Mouse (Mus musculus) kidney, postnatal 36 days (tissue): ENCODE measurements around the gene AC140267.1.
A peak's percentile ranks its signal among the peaks of the same experiment; 100 is the strongest.

Experiments
- DNase-seq, 2 experiments: peaks; one replicate each; pipeline ENCODE4 v3.0.0; 2021 to 2022; ENCODE audit warnings: mixed read lengths in 2 of 2

Gene AC140267.1

DNA sequence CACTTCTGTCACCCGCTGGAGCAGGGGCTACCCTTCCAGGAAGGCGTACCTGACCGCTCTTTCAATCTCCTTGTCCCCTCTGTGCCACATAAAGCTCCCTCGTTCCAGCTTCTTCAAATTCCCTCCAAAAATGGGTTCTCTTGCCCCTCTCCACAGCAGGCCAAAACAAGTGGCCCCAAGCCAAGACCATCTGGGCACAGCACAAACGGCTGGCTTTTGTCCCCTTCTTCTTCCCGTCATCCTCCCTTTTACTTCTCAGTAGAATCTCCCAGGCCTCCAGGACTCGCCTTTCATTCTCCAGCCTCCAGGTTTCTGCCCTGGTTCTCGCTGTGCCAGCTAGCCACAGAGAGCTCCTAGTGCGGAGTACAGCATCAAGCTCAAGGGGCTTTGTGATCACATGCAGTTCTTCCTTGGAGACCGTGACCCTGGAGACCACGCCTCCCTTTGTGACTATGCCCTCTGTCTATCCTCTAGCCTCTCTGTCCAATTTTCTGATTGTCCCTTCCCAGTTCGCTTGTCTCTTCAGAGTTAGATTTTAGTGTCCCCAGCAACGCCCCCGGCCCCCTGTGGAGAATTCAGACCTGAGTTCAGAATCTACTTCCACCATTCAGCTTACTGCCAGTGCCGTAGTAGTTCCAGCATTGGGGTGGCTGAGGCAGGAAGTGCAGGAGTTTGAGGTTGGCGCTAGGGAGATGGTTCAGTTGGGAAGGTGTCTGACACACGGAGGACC lies 7.4 kb upstream of the AC140267.1 start:
- DNase-seq, result no peak

DNA sequence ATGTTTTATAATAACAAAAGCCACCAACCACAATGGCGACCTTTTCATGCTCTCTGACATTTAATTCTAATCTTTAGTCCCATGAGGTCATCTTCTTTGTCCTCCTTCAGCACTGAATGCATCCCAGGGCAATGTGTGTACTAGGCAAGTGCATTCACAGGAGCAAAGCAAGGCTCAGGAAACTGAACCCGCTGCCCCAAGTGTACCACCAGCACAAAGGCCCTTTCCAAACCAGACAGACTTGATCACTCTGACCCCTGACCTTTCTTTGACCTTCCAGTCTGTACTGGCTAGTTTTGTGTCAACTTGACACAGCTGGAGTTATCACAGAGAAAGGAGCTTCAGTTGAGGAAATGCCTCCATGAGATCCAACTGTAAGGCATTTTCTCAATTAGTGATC lies 3.3 kb upstream of the AC140267.1 start:
- DNase-seq, result no peak

DNA sequence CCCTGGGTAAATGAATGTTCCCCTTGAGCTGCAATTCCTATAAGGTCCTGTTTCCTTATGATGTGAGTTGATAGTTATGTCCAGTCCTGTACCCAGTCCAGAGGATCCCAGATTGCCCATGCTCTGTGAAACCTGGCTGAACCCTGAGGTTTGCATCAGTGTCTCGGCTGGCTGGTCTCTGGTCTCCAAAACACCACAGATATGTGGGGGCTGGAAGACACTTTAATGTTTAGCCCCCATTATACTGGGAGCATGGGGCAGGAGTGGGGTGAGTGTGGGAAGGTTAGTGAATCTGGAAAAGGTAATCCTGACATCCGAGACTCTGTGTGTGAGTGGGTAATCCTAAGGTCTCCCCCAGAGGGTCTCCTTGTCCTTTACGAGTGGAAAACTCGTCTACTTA lies 2.6 kb upstream of the AC140267.1 start:
- no peak for DNase-seq

DNA sequence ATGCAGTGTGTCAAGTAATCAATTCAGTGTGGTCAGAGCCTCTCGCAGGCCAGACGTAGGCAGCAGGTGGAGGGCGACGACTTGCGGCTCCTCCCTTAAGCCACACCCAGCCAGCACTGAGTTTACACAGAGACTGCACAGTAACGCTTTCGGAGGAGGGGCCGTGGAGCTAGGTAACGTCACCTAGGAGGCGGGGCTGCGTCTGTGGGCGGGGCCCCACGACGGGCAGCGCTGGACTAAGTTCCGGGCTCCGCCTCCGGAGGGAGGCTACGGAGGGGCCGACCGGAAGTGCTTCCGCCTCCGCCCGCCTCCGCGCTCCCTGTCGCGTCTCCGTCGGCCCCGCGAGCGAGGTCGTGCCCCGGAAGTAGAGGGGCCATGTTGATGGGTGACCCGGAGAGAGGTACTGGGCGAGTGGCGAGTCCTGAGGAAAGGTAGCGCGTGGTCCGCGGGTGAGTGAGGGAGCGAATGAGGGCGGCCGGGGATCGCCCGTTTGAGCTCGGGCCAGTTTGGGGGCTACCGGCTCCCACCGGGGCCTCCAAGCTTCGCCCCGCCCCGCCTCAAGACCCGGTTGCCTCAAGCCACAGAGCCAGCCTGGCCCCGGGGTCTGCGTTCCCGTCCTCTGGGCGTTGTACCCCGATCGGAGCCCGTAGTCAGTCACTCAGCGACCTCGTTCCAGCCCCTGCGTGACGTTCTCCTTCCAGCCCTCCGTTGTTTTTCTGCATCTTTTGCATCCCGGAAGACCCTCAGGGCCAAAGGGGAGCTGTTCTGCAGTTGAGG lies 1.7 kb upstream of the AC140267.1 start, which contains the start of gene Mief1:
TSS of gene Mief1 (plus strand) at position 286 of the 777 bp plus-strand sequence.
- DNase-seq, result peak; percentile 99

DNA sequence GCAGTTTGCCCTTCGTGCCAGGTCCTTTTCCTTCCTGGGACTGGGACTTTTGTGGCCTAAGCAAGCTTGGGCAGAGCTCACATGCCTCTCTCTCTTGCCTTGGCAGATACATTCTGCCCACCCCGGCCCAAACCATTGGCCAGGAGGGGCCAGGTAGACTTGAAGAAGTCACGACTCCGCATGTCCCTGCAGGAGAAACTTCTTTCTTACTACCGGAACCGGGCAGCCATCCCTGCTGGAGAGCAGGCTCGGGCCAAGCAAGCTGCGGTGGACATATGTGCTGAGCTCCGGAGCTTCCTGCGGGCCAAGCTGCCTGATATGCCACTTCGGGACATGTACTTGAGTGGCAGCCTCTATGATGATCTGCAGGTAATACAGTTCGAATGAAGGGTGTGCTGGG lies 12.5 kb downstream of the AC140267.1 start:
- no peak for DNase-seq

DNA sequence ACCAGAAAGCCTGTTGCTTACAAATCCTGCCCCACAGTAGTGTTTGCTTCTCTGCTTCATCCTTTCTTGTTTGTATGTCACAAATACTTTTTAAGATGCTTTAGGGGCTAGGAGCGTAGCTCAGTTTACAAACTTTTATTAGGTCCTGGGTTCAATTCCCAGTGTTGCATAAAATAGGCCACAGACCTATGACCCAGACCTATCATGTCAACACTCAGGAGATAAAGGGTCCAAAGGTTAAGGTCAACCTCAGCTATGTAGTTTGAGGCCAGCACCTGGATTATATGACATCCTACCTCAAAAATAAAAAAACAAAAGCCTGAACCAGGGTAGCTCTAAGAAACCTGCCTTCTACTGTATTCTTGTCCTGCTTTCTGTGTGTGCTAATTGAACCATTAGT lies 13.0 kb downstream of the AC140267.1 start:
- DNase-seq, result no peak

DNA sequence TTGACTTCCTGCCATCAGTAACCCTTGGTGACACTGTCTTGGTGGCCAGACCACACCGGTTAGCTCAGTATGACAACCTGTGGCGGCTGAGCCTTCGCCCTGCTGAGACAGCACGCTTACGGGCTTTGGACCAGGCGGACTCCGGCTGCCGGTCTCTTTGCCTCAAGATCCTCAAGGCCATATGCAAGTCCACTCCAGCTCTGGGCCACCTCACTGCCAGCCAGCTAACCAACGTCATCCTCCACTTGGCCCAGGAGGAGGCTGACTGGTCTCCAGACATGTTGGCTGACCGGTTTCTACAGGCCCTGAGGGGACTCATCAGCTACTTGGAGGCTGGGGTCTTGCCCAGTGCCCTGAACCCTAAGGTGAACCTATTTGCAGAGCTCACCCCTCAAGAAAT lies 14.0 kb downstream of the AC140267.1 start:
- DNase-seq, result no peak

DNA sequence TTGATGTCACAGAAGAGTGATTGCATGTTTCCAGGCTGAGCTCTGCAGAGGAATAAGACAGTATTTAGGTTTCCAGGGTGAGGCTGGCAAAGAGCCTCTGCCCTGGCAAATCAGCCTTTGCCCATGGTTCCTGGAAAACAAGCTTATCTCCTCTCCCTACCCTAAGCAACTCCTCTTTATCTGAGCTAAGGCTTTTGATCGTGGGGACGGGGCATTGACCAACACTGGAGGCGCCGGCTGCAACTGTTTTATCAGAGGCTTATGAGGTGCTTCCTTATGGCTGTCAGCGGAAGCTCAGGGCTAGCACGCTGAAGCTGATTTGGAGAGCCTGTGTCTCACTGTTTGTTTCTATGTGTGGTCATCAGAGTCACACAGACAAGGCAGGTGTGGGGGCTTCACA lies 15.0 kb downstream of the AC140267.1 start:
- DNase-seq, result no peak

DNA sequence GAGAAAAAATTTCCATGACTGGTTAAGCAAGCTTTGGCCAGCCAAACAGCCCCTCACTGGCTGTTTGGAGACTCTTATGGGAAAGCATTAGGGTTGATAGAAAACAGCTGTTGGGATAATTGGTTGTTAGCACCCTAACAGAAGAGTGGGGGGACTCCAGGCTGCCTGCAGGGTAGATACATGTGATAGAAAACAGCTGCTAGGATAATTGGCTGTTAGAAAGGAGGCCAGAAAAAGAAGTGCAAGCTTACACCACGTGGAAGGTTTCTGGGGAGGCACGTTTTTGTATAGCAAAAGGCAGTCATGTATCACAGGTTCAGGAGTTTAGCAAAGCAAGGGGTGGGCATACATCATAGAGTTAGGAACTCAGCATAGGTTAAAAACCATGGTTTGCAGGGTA lies 17.9 kb downstream of the AC140267.1 start:
- DNase-seq, result no peak

DNA sequence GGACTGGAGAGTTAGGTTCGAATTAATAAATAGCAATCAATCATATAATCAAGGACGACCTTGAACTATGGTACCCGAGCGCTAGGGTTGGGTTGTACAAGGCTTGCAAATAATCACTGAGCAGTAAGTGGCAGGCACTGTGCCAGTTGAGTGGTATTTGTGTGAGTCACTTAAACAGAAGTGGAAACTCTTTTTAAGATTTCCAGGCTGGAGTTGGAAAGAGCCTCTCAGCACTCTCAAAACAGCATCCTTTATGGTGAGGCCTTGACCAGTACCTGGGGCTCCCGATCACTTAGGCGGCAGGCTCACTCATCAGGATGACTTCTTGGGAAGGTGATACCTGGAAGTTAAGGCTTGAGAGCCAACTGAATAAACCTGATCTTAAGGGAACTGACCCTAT lies 18.6 kb downstream of the AC140267.1 start:
- DNase-seq, result peak in 1 of 2 experiments; percentile 38

DNA sequence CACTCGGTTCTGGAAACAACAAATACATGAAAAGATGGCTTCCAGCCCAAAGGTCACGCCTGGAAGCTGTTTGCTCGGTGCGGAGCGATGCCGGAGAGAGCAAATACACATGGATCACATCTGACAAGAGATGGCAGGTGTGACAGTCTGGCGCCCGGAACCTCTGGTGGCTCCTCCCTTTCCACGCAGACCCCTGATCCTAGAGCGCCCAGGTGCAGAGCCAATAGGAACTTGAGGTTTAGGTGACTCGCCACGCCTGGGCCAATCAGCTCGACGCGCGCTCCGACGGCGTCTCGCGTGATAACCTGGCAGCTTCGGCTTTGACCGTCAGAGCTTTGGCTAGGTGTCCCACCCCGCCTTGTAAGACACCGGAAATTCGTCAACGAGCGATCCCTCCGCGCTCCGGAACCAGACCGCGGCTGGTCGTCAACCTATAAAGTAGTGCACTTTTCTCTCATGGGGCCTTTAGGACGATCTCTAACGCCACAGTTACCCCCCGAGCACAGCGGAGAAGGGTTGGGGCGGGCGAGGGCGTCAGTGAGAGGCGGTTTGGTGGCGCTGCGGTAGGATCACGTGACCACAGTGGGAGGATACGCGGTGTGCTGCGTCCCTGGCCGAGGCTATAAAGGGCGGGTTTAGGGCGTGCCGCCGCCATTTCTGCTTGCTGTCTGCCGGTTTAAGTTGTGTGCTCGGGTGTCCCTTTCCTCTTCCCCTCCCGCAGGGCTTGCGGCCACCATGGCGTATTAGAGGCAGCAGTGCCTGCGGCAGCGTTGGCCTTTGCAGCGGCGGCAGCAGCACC lies 19.4 kb downstream of the AC140267.1 start, which contains the start of gene Atf4:
TSS of gene Atf4 (plus strand) at position 338 of the 799 bp plus-strand sequence.
- peak; percentile 98 to 99 for DNase-seq

DNA sequence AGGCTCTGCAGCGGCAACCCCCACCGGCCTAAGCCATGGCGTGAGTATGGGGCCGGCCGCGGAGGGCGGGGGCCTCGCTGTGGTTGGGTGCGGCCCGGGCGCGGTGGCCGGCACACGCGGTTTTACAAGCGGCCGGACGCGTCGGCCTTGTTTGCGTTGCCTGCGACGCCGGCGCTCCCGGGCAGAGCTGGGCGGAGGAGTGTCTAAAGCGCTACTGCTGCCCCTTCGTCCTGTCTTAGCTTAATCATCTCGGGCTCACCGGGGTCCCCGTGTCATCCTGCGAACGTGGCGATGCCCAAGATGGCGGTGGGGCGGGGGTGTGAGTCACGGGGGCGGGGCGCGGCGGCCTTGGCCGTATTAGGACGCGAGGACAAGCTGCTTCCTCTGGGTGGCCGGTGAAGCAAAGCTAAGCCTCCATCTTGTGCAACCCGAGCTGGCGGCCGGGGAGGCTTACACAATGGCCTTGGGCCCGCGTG lies 20.0 kb downstream of the AC140267.1 start:
- DNase-seq, result peak; percentile 84 to 91

DNA sequence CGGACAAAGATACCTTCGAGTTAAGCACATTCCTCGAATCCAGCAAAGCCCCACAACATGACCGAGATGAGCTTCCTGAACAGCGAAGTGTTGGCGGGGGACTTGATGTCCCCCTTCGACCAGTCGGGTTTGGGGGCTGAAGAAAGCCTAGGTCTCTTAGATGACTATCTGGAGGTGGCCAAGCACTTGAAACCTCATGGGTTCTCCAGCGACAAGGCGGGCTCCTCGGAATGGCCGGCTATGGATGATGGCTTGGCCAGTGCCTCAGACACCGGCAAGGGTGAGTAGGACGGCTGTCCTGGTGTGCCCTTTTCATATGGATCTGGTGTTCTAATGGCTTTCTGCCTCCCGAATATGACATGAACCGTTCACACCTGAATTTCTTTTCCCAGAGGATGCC lies 20.6 kb downstream of the AC140267.1 start:
- DNase-seq, result peak in 1 of 2 experiments; percentile 27

DNA sequence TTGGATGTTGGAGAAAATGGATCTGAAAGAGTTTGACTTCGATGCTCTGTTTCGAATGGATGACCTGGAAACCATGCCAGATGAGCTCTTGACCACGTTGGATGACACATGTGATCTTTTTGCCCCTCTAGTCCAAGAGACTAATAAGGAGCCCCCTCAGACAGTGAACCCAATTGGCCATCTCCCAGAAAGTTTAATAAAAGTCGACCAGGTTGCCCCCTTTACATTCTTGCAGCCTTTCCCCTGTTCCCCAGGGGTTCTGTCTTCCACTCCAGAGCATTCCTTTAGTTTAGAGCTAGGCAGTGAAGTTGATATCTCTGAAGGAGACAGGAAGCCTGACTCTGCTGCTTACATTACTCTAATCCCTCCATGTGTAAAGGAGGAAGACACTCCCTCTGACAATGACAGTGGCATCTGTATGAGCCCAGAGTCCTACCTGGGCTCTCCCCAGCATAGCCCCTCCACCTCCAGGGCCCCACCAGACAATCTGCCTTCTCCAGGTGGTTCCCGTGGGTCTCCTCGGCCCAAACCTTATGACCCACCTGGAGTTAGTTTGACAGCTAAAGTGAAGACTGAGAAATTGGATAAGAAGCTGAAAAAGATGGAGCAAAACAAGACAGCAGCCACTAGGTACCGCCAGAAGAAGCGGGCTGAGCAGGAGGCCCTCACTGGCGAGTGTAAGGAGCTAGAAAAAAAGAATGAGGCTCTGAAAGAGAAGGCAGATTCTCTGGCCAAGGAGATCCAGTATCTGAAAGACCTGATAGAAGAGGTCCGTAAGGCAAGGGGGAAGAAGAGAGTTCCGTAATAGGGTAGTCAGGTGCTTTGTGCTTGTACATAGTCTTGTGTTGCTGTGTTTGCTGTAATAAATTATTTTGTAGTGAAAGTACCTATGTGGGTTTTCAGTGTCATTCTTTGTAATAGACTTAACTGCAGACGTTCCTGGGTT lies 21.3 kb downstream of the AC140267.1 start:
- DNase-seq, result no peak

DNA sequence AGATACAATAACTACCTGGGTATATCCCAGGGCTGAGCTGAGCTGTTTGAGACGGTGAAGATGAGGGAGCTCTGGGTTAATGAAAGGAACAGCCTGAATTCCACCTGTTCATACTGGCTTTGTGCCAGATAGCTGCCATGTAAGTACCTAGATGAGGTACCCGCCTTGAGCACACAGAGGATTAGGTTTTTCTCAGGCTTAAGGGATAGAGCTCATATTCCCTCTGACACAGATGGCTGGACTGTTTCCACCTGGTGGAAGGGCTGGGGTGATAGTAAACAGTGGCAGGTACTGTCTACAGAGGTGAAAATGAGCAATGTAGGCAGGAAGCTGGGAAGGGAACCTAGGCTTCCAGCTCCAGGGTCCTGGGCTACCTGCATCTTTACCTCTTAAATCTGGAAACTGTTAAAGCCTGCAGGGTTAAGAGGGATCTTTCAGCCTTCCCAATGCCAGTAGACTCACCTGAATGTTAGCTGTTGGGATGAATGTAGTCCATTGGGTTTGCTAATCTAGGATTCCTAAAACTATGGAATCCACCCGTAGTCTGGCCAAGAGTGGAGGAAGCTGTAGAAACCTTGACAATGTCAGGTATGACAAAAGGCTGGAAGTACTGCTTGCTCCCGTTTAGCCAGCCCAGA lies 22.1 kb downstream of the AC140267.1 start:
- DNase-seq, result peak in 1 of 2 experiments; percentile 26

DNA sequence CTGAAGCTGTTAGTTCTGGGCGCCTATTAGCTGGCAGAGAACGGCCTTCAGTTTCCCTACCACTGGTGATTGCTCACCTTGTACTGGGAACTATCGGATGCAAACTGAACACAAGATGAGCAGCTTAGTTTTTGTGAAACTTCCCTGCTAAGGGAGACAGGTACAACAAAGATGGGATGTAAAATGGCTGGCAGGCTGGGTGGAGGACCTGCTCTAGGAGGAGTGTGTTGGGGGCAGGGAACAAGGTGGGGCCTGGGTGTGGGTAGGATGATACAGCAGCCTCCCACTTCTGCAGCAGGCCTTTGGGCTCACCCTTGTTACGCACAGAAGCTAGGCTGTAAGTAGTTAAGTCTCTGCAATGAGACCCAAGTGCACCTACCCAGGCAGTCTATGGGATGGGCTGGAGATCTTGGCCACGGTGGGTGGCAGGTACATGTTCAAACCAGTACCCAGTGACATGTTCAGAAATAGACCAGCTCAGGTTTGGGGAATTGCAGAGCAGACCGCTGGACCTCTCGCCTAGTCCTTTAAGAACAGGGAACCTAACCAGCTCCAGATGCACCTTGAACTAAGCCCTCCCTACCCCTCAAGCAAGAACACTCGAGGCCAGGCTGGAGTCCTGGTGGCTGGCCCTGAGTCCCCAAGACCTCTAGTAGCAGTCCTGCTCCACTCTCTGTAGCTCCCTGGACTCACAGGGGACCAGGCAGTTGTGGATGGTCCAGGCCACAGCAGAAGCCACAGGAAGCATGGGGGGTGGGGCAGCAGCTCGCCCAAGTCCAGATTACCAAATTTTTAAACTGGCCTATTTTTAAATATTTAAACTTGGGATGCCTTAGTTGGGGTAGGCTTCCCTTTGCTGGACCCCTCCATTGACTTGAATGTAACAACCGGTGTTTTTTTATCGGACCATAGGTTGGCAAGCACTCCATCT lies 22.9 kb downstream of the AC140267.1 start:
- DNase-seq, result no peak

DNA sequence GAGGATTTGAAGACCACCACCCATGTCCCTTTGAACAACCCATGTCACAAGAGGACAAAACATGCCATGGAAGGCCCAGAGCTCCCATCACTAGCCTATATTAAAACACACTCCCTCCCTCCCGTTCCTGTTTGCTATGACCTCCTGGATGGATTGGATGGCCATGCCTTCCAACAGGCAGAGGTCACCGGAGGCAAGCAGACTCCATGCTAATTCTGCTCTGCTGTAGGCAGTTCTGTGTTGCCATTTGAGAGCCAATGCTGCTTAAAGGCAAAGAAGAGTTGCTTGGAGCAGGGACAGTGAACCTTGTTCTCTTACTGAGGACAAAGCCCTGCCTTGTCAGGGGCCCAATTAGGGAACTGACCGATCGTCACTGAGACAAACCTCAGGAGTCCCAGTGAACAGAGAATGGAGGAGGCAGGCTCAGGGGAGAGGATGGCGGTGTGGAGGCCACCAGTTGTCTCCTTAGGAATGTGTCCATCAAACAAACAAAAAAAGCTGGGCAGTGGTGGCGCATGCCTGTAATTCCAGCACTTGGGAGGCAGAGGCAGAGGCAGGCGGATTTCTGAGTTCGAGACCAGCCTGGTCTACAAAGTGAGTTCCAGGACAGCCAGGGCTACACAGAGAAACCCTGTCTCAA lies 23.9 kb downstream of the AC140267.1 start:
- DNase-seq, result no peak

DNA sequence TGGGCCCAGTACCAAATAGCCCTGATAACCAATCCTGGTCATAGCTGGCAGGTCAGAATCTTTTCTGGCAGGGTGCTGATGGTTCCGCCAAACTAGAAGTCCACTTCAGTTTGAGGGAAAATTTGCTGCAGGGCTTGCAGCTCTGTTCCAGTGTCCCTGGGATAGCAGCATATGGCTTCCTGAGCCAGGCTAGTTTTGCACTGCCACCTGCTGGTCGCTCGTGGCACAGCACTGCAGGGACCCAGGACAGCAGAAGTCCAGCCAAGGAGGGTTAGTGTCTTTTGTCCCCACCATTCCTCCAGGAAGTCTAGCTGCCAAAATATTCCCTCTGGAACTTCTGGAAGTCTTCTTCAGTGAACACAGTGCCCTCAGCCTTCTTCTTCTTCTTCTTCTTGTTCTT lies 25.0 kb downstream of the AC140267.1 start:
- peak; percentile 80 to 93 for DNase-seq

DNA sequence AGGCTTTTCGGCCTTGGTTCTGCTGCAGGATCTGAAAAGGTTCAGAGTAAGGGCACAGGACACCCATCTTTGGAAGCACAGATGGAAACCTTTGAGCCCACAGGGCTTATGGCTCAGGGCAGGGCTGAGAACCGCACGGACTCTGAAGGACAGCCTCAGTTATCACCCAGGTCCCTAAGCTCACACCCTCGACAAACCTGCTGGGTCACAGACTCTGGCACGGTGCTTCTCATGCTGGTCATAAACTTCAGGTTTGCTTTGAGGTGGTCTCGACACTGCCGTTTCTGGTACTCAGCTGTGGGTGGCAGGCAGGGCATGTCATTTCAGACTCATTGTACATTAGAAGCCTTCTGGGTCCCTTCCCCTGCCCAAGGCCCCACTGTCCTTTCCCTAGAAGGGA lies 25.5 kb downstream of the AC140267.1 start:
- DNase-seq, result no peak
